Mouse (Mus musculus): ENCODE data around the gene Nagpa.

GRCm38 (mm10) chr16:5203668-5204433 is at the start of gene Nagpa:
- TF ChIP-seq CTCF (IDR thresholded peaks at IDR 0.05; ENCODE audit: low read depth) (no peak), EP300 (IDR thresholded peaks at IDR 0.05; ENCODE audit: low read depth) (no peak)
